Mouse (Mus musculus): Measurements from ENCODE around the gene Haao.

Gene Haao

DNA sequence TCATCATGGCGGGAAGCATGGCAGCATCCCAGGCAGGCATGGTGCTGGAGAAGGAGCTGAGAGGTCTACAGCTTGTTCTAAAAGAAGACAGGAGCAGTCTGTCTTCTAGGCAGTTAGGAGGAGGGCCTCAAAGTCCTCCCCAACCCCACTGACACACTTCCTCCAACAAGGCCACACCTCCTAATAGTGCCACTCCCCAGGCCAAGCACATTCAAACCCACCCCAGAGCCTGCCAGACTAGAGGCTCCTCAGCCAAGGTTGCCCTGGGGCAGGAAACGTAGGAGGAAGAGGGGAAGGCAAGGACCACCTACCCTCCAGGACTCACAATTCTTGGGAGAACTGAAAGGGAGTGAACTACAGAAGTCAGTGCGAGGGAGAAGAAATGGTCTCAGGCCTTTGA lies at the start of gene Haao:
TSS of gene Haao (minus strand) at position 149 of the 400 bp plus-strand sequence.
- DNase-seq (ENCODE audit: low read depth), result no peak

DNA sequence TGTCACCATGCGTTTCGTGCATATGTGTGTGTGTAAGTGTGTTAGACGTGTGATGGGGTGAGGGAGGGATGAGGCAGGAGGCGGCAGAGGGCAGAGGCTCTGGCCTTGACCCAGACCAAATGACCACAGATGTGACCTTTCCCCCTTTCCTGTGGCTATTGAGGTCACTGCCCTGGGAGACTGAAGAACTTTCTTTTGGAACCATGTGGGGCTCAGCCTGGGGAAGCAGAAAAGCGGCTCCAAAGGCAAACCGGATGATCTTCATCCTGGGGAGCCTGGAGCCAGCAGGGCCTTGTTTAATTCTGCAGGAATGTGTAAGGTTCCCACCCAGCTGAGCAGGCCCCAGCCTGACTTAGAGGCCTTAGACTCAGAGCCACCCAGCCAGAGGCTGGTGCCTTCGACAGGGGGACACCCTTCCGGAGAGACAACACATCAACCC lies 49.6 kb upstream of the Haao start:
- no peak for DNase-seq (ENCODE audit: low read depth)

GRCm38 (mm10) chr17:83896723-83897122 lies 49.0 kb upstream of the Haao start:
- no peak for DNase-seq (ENCODE audit: low read depth)

DNA sequence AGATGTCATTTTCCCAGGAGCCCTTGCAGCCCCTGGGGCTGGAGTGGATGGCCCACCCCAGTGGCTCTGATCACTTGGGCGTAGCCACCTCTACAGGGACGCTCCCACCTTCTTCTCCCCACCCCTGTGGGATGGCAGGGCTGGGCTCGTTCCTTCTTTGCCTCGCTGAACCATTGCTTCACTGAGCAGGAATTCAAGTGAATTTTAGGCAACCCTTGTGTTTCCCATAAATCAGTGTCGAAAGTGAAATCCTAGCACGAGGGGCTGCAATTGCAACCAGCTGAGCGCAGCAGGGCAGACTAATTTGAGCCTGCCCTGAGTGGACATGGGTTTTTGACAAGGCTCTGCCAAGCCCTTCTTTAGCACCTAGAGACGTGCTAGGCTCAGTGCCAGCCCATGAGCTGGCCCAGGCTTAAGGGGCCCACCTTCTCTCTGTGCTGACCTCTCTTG lies 47.6 kb upstream of the Haao start:
- DNase-seq (ENCODE audit: low read depth), result no peak

DNA sequence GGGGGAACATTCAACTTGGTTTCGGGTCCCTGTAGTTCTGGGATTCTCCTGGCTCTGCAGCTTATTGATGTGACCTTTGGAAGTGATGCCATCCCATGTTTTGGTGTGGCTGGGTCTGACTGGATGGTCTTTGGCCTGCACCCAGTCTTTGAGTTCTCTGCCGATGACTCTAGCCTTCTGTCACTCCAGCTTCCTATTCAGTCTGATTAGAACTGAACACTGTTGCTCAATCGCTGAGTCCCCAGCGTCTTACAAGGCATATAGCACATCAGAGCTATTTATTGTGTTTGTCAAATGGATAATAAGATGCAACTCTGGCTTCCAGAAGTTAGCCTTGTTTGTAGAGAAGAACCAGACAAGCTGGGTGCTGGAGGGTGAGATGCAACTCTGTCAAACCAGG lies 45.4 kb upstream of the Haao start:
- no peak for DNase-seq (ENCODE audit: low read depth)

DNA sequence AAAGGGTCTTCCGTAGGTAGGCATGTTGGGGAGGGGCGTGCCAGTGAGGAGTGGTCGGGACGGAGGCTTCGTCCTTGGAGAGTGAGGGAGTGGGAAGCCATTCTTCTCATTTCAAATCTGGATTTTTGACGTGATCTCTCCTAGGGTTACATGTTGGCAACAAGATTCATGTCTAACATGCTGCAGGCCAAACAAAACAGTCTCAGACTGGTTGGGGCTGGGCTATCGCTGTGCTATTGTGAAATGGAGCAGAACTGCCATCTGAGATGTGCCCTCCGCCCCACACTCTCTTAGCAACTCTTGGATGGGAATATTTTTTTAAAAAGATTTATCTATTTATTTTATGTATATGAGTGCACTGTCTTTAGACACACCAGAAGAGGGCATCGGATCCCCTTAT lies 44.1 kb upstream of the Haao start:
- DNase-seq (ENCODE audit: low read depth), result no peak

DNA sequence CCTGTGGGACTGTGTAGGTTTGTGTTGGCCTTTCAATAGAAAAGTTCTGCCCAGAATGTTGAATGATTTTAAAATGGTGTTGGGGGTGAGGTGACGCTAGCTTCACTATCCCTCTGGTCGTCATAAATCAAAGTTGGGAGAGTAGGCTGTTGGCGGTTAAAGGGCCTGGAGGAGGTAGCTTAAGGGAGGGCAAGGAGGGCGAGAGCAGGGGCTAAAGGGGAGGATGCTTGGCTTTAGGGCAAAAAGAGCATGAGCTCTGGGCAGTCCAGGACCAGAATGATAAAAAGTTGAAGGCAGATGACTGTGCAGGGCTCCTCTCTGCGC lies 42.6 kb upstream of the Haao start:
- no peak for DNase-seq (ENCODE audit: low read depth)

DNA sequence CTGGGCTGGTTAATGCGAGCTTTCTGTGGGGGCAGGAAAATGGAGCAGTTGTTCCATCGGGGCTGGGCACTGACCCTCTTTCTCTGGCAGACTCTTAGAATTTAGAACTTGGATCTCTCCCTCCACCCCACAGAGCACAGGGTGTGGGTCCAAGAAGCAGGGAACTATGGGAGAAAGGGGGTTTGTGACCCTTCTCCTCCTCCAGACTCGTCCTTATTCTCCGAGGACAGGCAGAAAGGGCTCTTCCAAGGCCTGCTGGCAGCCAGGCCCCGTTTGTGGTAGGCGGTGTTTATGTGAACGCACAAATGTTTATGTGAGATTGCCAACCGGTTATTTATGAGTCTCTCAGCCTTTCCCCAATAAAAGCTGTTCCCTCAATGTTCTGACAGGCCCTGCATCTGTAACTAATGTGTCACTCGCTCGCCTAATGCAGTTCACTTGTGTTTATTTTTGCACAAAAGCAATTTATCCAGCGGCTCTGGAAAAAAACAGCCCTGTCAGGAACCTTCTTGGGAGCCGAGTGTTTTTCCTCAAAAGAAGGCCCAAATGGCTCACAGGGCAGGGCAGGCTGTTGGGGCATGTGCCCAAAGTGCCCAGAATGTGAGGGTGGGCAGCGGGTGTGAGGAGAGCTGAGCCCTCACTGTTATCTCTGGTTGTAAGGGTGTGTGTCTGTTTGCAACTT lies 42.1 kb upstream of the Haao start:
- DNase-seq (ENCODE audit: low read depth), result no peak

GRCm38 (mm10) chr17:83889329-83889690 lies 41.5 kb upstream of the Haao start:
- no peak for DNase-seq (ENCODE audit: low read depth)

DNA sequence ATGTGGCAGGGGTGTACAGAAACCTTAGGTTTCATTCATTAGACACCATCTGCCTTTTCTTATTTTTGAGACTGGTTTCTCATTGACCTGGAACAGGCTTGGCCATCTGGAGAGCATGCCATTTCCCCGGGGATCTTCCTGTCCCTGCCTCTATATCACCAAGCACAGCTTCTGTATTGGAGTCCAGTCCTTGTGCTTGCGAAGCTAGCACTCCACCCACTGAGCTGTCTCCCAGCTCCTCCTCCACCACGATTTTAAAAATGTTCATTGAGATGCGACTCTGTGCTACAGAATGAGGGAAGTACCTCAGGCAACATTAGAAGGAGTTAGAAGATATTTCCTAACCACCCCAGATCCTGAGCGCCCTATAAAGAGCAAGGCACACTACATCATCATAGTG lies 39.5 kb upstream of the Haao start:
- no peak for DNase-seq (ENCODE audit: low read depth)

DNA sequence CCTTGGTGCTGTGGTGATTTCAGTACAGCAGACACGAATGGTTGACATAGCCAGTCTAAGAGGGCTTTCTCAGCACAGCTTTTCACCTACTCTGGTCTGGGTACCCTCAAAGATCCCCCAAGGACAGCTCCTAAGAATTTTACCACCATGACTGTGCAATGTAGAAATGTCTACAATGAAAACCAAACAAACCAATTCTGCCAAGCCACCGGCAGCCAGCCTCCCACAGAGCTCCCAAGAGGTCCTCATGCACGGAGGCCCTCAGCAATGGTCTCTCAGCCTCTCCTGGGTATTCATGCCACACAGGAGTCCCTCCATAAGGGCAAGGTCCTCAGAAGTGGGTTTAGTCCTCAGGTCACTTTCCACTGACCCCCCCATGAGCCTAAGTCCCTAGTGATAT lies 38.6 kb upstream of the Haao start:
- DNase-seq (ENCODE audit: low read depth), result no peak

GRCm38 (mm10) chr17:83885750-83886149 lies 38.0 kb upstream of the Haao start:
- no peak for DNase-seq (ENCODE audit: low read depth)

- DNase-seq (ENCODE audit: low read depth), result no peak
Measured at GRCm38 (mm10) chr17:83885021-83885582, 37.3 kb upstream of the Haao start.

DNA sequence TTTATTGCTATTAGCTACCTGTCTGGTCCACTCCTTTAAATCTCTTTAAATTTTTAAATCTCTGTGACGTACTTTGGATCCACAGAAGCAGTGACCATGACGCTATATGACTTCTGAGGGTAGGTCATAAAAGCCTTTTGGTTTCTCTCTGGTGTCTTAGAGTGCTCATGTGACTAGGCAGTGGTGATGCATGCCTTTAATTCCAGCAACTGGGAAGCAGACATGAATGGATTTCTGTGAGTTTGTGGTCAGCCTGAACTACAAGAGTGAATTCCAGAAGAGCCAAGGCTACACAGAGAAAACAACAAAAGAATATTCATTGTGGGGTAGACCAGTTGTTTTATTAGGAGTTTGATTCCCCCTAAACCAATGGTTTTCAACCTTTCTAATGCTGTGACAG lies 35.0 kb upstream of the Haao start:
- no peak for DNase-seq (ENCODE audit: low read depth)

DNA sequence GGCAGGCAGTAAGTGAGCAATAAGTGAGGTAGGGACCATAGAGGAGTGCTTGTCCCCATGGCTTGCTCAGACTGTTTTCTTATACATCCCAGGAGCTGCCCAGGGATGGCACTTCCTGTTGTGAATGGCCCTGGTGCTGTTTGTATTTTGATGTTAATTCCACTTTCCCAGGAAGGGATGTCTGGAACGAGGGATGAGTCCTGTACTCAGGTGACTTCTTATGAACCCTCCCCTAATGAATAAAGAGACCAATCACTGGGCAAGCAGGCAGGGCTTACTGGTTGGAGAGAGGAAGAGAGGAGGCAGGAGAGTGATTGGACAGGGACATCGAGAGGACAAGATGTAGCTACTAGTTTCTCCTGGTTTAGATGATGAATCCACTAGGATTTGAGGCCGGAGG lies 33.3 kb upstream of the Haao start:
- no peak for DNase-seq (ENCODE audit: low read depth)

GRCm38 (mm10) chr17:83880174-83880710 lies 32.5 kb upstream of the Haao start:
- no peak for DNase-seq (ENCODE audit: low read depth)

DNA sequence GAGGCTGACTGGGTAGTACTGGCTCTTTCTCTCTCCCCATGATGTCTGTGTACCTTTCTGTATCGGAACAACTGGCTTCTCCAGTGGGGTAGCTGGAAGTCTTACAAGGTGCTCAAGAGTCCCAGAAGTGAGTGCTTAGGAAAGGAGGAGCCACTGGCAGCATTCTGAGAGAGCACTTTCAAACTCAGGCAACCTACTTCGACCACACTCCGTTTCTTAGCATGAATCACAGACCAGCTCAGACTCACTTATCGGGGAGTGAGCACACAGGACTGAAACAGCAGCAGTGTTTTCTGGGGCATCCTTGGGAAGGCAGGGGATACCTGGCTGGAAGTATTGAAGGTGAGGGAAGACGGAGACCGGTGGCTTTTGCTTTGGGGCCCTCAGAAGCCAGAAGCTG lies 31.9 kb upstream of the Haao start:
- no peak for DNase-seq (ENCODE audit: low read depth)

GRCm38 (mm10) chr17:83874610-83875009 lies 26.8 kb upstream of the Haao start:
- DNase-seq (ENCODE audit: low read depth), result no peak

DNA sequence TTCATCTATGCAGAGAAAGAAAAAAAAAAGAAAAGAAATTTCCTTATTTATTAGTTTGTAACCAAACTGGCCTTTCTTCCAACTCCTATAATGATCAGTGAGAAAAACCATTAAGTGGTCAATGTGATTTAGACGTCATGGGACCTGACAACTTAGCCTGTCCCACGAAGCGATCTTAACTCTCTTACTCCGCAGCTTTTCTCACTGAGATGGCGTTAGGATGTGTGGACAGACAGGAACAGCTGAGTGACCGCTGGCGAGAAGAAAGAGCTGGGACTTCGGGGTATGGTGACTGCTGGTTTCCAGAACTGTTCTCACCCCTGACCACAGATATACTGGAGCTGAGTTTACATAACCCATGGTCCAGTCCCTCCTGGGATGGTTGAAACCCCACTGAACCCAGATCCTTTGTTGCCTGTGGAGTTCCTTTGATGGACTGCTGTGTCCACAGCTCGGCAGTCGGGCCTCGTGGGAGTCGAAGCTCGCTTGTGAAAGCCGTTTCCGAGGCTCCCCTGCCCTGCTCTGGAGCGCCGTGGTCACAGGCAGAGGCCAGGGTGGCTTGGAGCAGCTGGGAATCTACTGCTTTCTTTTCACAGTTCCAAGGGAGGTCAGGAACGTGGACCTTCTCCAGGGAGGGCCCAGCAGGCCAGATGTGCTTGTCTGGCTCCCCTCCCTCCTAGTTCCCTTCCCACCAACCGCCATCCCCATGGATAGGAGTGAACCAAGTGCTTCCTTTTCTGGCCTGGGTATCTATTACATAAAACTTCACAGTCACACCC lies 25.8 kb upstream of the Haao start:
- no peak for DNase-seq (ENCODE audit: low read depth)

- peak; percentile 74 for DNase-seq (ENCODE audit: low read depth)
Measured at GRCm38 (mm10) chr17:83872806-83873348, 25.1 kb upstream of the Haao start.

DNA sequence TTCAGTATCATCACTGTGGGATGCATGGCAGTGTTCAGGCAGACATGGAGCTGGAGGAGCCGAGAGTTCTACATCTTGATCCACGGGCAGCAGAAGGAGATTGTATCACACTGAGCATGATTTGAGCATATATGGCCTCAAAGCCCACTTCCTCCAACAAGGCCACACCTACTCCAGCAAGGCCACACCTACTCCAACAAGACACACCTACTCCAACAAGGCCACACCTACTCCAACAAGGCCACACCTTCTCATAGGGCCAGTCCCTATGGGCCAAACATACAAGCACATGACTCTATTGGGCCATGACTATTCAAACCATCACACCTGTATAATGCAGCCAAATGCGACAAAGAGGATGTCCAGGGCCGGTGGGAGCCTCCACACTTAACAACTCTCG lies 23.6 kb upstream of the Haao start:
- DNase-seq (ENCODE audit: low read depth), result no peak

DNA sequence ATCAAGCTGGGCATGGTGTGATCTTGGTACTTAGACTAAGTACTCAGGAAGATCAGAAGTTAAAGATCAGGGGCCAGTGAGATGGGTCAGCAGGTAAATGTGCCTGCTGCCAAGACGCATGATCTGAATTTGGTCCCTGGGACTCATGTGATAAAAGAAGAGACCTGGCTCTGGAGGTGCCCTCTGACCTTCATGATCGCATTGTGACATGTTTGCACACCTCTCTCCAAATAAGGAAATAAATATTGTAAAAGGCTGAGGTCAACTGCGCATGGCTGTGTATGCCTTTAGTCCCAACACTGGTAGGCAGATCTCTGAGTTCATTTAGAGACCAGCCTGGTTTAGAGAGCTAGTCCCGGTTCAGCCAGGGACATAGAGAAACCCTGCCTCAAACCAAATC lies 22.6 kb upstream of the Haao start:
- DNase-seq (ENCODE audit: low read depth), result no peak

DNA sequence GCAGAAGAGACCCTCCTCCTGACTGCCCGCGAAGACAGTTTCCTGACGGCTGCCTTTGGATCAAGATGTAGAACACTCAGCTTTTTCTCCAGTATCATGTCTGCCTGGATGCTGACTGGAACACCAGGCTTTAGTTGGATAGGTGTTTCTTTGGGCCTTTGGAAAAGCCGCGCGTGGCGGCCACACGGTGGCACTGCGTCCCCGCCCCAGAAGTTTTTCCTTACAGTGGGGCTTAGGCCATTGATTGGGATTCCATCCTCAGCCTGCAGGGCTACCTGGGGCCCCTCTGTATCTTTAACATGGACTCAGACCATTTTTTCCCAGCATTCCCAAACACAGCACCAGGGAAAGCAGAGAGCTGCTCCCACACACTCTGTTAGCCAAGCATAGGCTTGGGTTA lies 18.8 kb upstream of the Haao start:
- DNase-seq (ENCODE audit: low read depth), result no peak

All from c-Kit-positive CD71-positive TER-119-negative erythroid progenitor cells, embryonic 14.5 days (primary cell).